Mouse (Mus musculus) kidney, postnatal 0 days (tissue): Measurements from ENCODE around the gene Cobl. TPM values are rescaled to one million over a fixed set of nuclear protein-coding genes. Genes with fewer than 3 reads are reported as not detected.

Experiments
- ATAC-seq: fragments of 200-750 bp; cut with Nextera tagmentation; replicated peaks from 2 replicates; pipeline ENCODE4 v1.8.0; 2017; ENCODE audit warnings: low read depth, moderate number of reproducible peaks, moderate TSS enrichment, moderate library complexity; ENCODE audit not compliant: low FRiP score
- DNase-seq: peaks from one replicate; pipeline ENCODE4 v3.0.0-alpha.2; 2016; ENCODE audit warnings: low spot score
- H3K27ac ChIP-seq: fragments of 300-500 bp; sonication (generic); 2 replicates; pipeline ENCODE4 v1.5.1; 2014; ENCODE audit warnings: mild to moderate bottlenecking
- H3K27me3 ChIP-seq: fragments of 300-500 bp; sonication (generic); 2 replicates; pipeline ENCODE4 v1.6.1; 2014; ENCODE audit warnings: low read length, mixed read lengths; ENCODE audit not compliant: insufficient read depth
- H3K36me3 ChIP-seq: fragments of 300-500 bp; sonication (generic); 2 replicates; pipeline ENCODE4 v1.6.1; 2014; ENCODE audit warnings: low read length, mixed read lengths; ENCODE audit not compliant: insufficient read depth
- H3K4me1 ChIP-seq: fragments of 300-500 bp; sonication (generic); replicated peaks from 2 replicates; pipeline ENCODE4 v1.6.1; 2014; ENCODE audit warnings: antibody characterized with exemption, low read length, mixed read lengths; ENCODE audit not compliant: insufficient read depth
- H3K4me2 ChIP-seq: fragments of 300-500 bp; sonication (generic); 2 replicates; pipeline ENCODE4 v1.6.1; 2014; ENCODE audit warnings: mild to moderate bottlenecking, low read length, moderate library complexity, mixed read lengths
- H3K4me3 ChIP-seq: fragments of 300-500 bp; sonication (generic); replicated peaks from 2 replicates; pipeline ENCODE4 v1.5.1; 2014; ENCODE audit warnings: low read depth, low read length
- H3K9ac ChIP-seq: fragments of 300-500 bp; sonication (generic); 2 replicates; pipeline ENCODE4 v1.6.1; 2014; ENCODE audit warnings: low read depth, low read length
- H3K9me3 ChIP-seq: fragments of 300-500 bp; sonication (generic); replicated peaks from 2 replicates; pipeline ENCODE4 v1.6.1; 2016; ENCODE audit warnings: low read length, inconsistent platforms, mixed read lengths
- CTCF ChIP-seq: IDR thresholded peaks from 2 replicates; pipeline ENCODE4 v1.5.1; 2016; ENCODE audit warnings: antibody characterized with exemption, low read depth, mild to moderate bottlenecking, moderate library complexity
- WGBS: fragments of 180-500 bp; shearing (Covaris S2); extraction: QIAGEN DNeasy Blood & Tissue Kit; methylation state at CpG from one replicate; pipeline ENCODE4 v1.1.7; 2014; 5-methylcytosine and 5-hydroxymethylcytosine counted together
- polyA plus RNA-seq: library from polyadenylated mRNA; unstranded; fragments of >200 nt; fragmentation: Nextera tagmentation; extraction: Ambion mirVana; gene quantifications from 2 replicates; pipeline ENCODE4 v1.2.1, GENCODE M21; 2015

Cobl gene
- polyA plus RNA-seq, 1 experiment from 2014 or later, result 8.1 TPM

DNA sequence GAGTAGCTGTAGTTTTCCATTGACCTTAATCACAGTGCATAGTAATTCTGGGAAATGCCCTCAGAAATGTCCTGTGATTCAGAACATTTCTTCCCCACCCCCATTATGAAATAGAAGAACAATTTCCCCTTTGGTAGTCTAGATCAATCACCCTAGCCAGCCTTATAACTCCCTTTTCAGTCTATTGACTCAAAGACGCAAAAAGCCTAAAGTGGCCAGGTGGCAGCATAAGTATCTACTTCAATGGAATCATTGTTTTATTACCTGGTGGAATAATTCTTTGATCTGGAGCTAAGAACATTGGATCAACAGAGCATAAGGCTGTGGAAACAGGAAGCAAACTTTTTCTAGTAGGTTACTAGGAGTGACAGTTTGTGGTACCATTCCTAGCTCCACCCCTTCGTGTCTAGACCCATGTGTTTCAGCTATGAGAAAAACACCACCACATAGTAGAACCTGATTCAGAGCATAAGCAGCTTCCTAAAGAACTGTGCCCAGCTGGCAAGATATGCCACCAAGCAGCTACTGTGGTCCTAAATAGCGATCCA is 15.2 kb upstream of the Cobl start:
- WGBS, result 82% methylated on average over 3 of the region's 3 CpGs
- H3K9me3 ChIP-seq, result no peaks in the 10 kb centered on the region
- no peak overlapping the region for H3K4me2 ChIP-seq
- no peak overlapping the region for H3K4me3 ChIP-seq
- no peaks in the 10 kb centered on the region for H3K27me3 ChIP-seq
- no peak overlapping the region for H3K27ac ChIP-seq
- no peaks in the 10 kb centered on the region for H3K4me1 ChIP-seq
- H3K9ac ChIP-seq, result no peak overlapping the region
- ATAC-seq, result no peak
- TF ChIP-seq CTCF, result no peak
- no peak for DNase-seq
- H3K36me3 ChIP-seq, result no peaks in the 10 kb centered on the region

DNA sequence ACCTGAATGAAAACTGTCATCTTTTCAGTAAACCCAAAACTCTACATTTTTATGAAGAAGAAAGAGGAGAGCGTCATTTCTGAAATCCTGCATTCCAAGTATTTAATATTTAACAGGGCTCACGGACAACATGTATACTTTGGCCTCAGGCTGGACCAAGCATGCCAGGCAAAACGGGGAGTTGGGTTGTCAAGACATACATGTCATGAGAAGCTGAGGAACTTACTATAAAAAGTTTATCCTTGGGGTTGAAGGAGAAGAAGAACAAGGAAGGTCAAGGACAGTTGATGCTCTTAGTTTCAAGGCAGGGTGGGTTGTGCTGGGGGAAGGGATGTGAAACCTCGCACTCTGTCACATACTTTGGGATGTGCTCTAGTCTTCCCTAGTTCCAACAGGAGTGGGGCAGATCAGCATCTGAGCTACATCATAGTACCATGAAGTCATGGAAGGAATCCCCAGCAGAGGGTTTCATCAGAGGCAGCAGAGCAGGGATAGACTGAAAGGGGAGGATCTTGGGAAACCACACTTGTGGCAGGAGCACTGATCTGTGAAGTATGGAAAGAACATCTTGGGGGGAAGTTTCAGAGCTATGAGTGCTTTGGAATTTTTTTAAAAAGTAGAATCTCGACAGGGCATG is 9.7 kb upstream of the Cobl start:
- Histone ChIP-seq H3K9me3 (no peaks in the 10 kb centered on the region), H3K9ac (no peak overlapping the region), H3K36me3 (no peaks in the 10 kb centered on the region), H3K4me2 (no peak overlapping the region), H3K4me1 (no peaks in the 10 kb centered on the region), H3K27me3 (no peaks in the 10 kb centered on the region), H3K27ac (peak overlapping the region; percentile 52), H3K4me3 (no peak overlapping the region)
- TF ChIP-seq CTCF, result no peak
- 55% methylated on average over 5 of the region's 5 CpGs for WGBS
- peak; percentile 9 for DNase-seq
- ATAC-seq, result peak; percentile 87

DNA sequence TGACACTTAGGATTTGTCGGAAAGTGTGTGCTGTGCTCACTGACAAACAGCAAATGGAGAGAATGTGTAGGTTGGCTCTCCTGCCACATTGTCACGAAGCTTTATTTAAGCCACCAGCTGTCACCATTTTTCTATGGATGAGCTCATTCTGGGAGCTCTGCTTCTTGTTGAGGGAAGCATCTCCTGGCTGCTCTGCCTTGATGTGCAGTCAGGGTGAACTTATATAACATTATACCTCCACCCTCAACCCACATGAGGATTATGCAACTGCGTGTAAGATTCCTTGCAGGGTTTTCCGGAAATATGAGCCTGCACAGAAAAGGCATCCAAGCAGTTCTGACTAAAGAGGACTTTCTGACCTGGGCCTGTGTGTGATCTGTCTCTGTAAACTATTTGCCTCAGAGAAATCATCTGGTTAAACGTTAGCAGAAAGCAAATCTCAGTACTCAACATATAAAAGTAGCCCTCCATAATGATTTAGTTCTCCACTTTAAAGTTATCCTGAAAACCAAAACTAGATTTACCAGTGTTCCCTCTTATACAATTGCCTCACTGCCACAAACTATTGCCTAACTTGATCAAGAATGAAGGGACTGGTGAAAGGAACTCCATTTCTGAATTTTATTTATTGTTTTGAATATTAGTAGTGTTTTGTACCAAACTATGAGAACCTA is 9.0 kb upstream of the Cobl start:
- Histone ChIP-seq H3K4me1 (no peaks in the 10 kb centered on the region), H3K9me3 (no peaks in the 10 kb centered on the region), H3K9ac (no peak overlapping the region), H3K27me3 (no peaks in the 10 kb centered on the region), H3K36me3 (no peaks in the 10 kb centered on the region), H3K4me2 (no peak overlapping the region), H3K4me3 (no peak overlapping the region), H3K27ac (peak overlapping the region; percentile 52)
- peak; percentile 85 for ATAC-seq
- DNase-seq, result peak; percentile 25
- no peak for TF ChIP-seq CTCF
- WGBS, result 36% methylated on average over 5 of the region's 5 CpGs

DNA sequence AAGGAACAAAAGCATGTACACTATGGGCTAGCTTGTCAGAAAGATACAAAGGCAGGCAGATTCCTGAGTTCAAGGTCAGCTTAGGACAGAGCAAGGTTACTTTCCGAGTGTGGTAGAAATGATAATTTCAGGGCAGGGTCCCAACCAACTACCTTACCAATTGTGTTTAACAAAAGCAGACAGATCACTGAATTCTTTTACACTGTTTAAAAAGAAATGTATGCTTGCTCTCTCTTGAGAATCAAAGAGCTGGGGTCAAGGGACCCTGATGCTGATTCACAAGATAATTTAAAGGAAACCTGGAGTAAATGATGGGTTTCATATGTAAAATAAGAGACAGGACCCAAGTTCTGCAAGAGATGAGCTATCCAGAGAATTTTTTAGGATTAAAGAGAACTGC is 4.9 kb upstream of the Cobl start:
- DNase-seq (no peak), ATAC-seq (no peak)
- Histone ChIP-seq H3K4me2 (no peak overlapping the region), H3K27ac (no peak overlapping the region), H3K4me3 (no peak overlapping the region), H3K9me3 (no peaks in the 10 kb centered on the region), H3K4me1 (no peaks in the 10 kb centered on the region), H3K9ac (no peak overlapping the region), H3K36me3 (no peaks in the 10 kb centered on the region), H3K27me3 (no peaks in the 10 kb centered on the region)
- 76% methylated on average over 1 of the region's 1 CpGs for WGBS
- no peak for TF ChIP-seq CTCF

DNA sequence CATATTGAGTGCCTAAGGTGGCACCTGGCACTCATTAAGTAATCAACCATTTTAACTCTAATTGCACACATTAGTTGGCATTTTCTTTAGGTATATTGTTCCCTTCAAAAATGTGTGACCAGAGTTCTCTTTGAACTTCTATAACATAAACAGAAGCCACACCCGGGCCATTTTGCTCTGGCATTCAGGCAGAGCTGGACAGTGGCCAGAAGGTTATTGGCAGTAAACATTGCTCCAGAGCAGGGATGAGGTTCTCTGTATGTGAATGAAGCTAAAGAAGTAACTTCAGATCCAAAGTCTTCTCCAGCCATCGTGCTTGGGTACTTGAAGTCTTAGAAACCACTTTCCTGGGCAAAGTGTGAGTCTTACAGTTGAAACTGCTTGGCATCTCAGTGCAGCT is 3.9 kb upstream of the Cobl start:
- WGBS, result 66% methylated on average over 2 of the region's 2 CpGs

DNA sequence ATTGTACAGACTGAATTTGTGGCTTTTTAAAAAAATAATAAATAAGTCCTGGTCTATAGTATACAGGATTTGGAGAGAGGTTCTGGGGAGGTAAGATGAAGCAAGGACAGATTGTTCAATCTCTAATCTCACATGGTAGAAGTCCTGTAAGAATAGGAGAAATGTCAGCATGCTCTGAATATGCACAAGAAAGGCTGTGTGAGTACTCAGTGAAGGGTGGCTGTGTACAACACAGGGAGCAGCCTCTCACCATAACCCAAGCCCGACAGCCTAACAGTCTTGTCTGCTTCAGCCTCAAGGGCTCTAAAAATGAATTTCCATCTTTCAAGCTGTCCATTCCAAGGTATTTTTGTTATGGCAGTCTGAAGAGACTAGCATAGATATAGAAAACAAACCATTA is 3.1 kb upstream of the Cobl start:
- Histone ChIP-seq H3K9ac (no peak overlapping the region), H3K36me3 (no peaks in the 10 kb centered on the region), H3K4me2 (no peak overlapping the region), H3K9me3 (no peaks in the 10 kb centered on the region), H3K27ac (no peak overlapping the region), H3K4me3 (no peak overlapping the region), H3K27me3 (no peaks in the 10 kb centered on the region), H3K4me1 (no peaks in the 10 kb centered on the region)
- DNase-seq (no peak), ATAC-seq (no peak)
- 68% methylated on average over 1 of the region's 1 CpGs for WGBS
- no peak for TF ChIP-seq CTCF

More for the DNA sequence above, 3.9 kb upstream of the Cobl start:
- H3K27me3 ChIP-seq, result no peaks in the 10 kb centered on the region
- H3K4me2 ChIP-seq, result no peak overlapping the region
- H3K9ac ChIP-seq, result no peak overlapping the region
- H3K27ac ChIP-seq, result no peak overlapping the region
- no peaks in the 10 kb centered on the region for H3K4me1 ChIP-seq
- no peak for ATAC-seq
- DNase-seq, result no peak
- H3K9me3 ChIP-seq, result no peaks in the 10 kb centered on the region
- no peaks in the 10 kb centered on the region for H3K36me3 ChIP-seq
- no peak for TF ChIP-seq CTCF
- no peak overlapping the region for H3K4me3 ChIP-seq
